Mouse (Mus musculus) intestine, postnatal 0 days (tissue): ENCODE results near the gene Bmper. TPM values are rescaled to one million over a fixed set of nuclear protein-coding genes. Genes with fewer than 3 reads are reported as not detected.

Experiments used
- ATAC-seq: fragments of 200-750 bp; cut with Nextera tagmentation; 2 replicates; pipeline ENCODE4 v1.8.0; 2017; ENCODE audit warnings: mild to moderate bottlenecking, moderate TSS enrichment, moderate library complexity
- H3K27ac ChIP-seq: fragments of 300-500 bp; sonication (generic); 2 replicates; pipeline ENCODE4 v1.5.1; 2014; ENCODE audit warnings: mild to moderate bottlenecking, low read depth, low read length, moderate library complexity
- H3K27me3 ChIP-seq: fragments of 300-500 bp; sonication (generic); replicated peaks from 2 replicates; pipeline ENCODE4 v1.6.1; 2014; ENCODE audit warnings: low read length, mixed read lengths; ENCODE audit not compliant: control insufficient read depth, insufficient read depth
- H3K36me3 ChIP-seq: fragments of 300-500 bp; sonication (generic); 2 replicates; pipeline ENCODE4 v1.6.1; 2014; ENCODE audit warnings: mild to moderate bottlenecking, moderate library complexity; ENCODE audit not compliant: control insufficient read depth, insufficient read depth
- H3K4me1 ChIP-seq: fragments of 300-500 bp; sonication (generic); replicated peaks from 2 replicates; pipeline ENCODE4 v1.6.1; 2014; ENCODE audit warnings: antibody characterized with exemption, low read length, mixed read lengths; ENCODE audit not compliant: control insufficient read depth, insufficient read depth
- H3K4me2 ChIP-seq: fragments of 300-500 bp; sonication (generic); replicated peaks from 2 replicates; pipeline ENCODE4 v1.6.1; 2014; ENCODE audit warnings: low read depth, mild to moderate bottlenecking, moderate library complexity
- H3K4me3 ChIP-seq: fragments of 300-500 bp; sonication (generic); 2 replicates; pipeline ENCODE4 v1.5.1; 2014; ENCODE audit warnings: low read depth, low read length
- H3K9ac ChIP-seq: fragments of 300-500 bp; sonication (generic); 2 replicates; pipeline ENCODE4 v1.6.1; 2014; ENCODE audit warnings: mild to moderate bottlenecking, low read depth, low read length
- H3K9me3 ChIP-seq: fragments of 300-500 bp; sonication (generic); 2 replicates; pipeline ENCODE4 v1.6.1; 2016; ENCODE audit warnings: mixed run types; ENCODE audit not compliant: control insufficient read depth
- CTCF ChIP-seq: sonication (generic); IDR thresholded peaks from 2 replicates; pipeline ENCODE4 v1.5.1; 2016; ENCODE audit warnings: low read depth, mild to moderate bottlenecking, control low read depth, antibody characterized with exemption, moderate library complexity
- WGBS: fragments of 180-500 bp; shearing (Covaris S2); extraction: QIAGEN DNeasy Blood & Tissue Kit; methylation state at CpG from one replicate; pipeline ENCODE4 v1.1.7; 2014; 5-methylcytosine and 5-hydroxymethylcytosine counted together
- polyA plus RNA-seq: library from polyadenylated mRNA; unstranded; fragments of >200 nt; fragmentation: Nextera tagmentation; extraction: Ambion mirVana; gene quantifications from 2 replicates; pipeline ENCODE4 v1.2.1, GENCODE M21; 2015

Gene Bmper
- polyA plus RNA-seq, 1 experiment from 2014 or later = 4.1 TPM

- Histone ChIP-seq H3K4me1 (no peaks in the 10 kb centered on the region), H3K27ac (no peak overlapping the region), H3K9ac (no peak overlapping the region), H3K9me3 (no peaks in the 10 kb centered on the region), H3K4me3 (no peak overlapping the region), H3K36me3 (no peaks in the 10 kb centered on the region), H3K27me3 (no peaks in the 10 kb centered on the region), H3K4me2 (no peak overlapping the region)
- WGBS = 81% methylated on average over 4 of the region's 4 CpGs
- ATAC-seq = no peak
- no peak for TF ChIP-seq CTCF
Measured at GRCm38 (mm10) chr9:23495400-23495799, 272.5 kb downstream of the Bmper start.

- no peak for ATAC-seq
- no peak overlapping the region for H3K9ac ChIP-seq
- H3K36me3 ChIP-seq = no peaks in the 10 kb centered on the region
- no peaks in the 10 kb centered on the region for H3K27me3 ChIP-seq
- no peak overlapping the region for H3K4me3 ChIP-seq
- WGBS = 39% methylated on average over 3 of the region's 3 CpGs
- no peaks in the 10 kb centered on the region for H3K4me1 ChIP-seq
- no peak for TF ChIP-seq CTCF
- no peak overlapping the region for H3K27ac ChIP-seq
- no peaks in the 10 kb centered on the region for H3K9me3 ChIP-seq
- no peak overlapping the region for H3K4me2 ChIP-seq
Measured at GRCm38 (mm10) chr9:23497626-23498025, 274.8 kb downstream of the Bmper start.

GRCm38 (mm10) chr9:23533870-23534269 lies 311.0 kb downstream of the Bmper start:
- 50% methylated on average over 1 of the region's 1 CpGs for WGBS
- H3K4me1 ChIP-seq = no peaks in the 10 kb centered on the region

More at GRCm38 (mm10) chr9:23533870-23534269, 311.0 kb downstream of the Bmper start:
- no peak overlapping the region for H3K27ac ChIP-seq
- no peak overlapping the region for H3K9ac ChIP-seq
- H3K36me3 ChIP-seq = no peaks in the 10 kb centered on the region
- H3K4me3 ChIP-seq = no peak overlapping the region
- H3K27me3 ChIP-seq = no peaks in the 10 kb centered on the region
- H3K9me3 ChIP-seq = no peaks in the 10 kb centered on the region
- peak; percentile 42 for TF ChIP-seq CTCF
- ATAC-seq = no peak
- no peak overlapping the region for H3K4me2 ChIP-seq
